Mouse (Mus musculus): ENCODE measurements around the gene Plac1. TPM values are rescaled to one million over a fixed set of nuclear protein-coding genes. Genes with fewer than 3 reads are reported as not detected.

Plac1 gene
- polyA plus RNA-seq, 1 experiment from 2014 or later, result 3.6 TPM

DNA sequence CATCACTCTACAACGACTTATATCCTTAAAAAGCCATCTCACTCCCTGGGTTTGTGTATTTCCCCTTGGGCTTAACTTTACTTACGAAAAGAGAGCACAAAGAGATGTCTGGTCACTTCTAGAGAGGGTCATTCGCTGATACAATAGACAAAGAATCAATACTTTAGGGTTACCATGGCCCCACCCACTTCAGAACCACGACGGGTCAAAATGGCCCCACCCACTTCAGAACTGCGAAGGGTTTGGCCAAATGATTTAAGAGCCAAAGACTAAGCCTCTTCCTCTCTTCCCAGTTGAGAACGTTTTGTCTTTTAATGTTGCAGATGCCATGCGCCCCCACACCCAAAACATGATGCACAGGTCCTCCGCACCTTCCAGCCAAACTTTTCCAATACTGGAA, 184.1 kb downstream of the Plac1 start:
- 12% methylated on average over 9 of the region's 9 CpGs for WGBS
- Histone ChIP-seq H3K27ac (ENCODE audit: low read depth, low read length) (peak overlapping the region; percentile 89), H3K4me2 (peak overlapping the region; percentile 70), H3K27me3 (replicated peaks; ENCODE audit: control insufficient read depth, insufficient read depth, low read length) (peaks cover 9% of the 10 kb centered on the region), H3K9ac (ENCODE audit: low read depth, low read length) (peak overlapping the region; percentile 83), H3K36me3 (ENCODE audit: control insufficient read depth, insufficient read depth, low read length) (no peaks in the 10 kb centered on the region), H3K4me3 (ENCODE audit: low read depth, low read length) (peak overlapping the region; percentile 68), H3K4me1 (replicated peaks; ENCODE audit: control insufficient read depth, insufficient read depth, low read length) (no peaks in the 10 kb centered on the region; the same call in 1 of the 2 replicates), H3K9me3 (ENCODE audit: control insufficient read depth, low read length) (no peaks in the 10 kb centered on the region)
- ATAC-seq (replicated peaks; ENCODE audit: low FRiP score) (no peak), DNase-seq (ENCODE audit: low spot score) (no peak)

DNA sequence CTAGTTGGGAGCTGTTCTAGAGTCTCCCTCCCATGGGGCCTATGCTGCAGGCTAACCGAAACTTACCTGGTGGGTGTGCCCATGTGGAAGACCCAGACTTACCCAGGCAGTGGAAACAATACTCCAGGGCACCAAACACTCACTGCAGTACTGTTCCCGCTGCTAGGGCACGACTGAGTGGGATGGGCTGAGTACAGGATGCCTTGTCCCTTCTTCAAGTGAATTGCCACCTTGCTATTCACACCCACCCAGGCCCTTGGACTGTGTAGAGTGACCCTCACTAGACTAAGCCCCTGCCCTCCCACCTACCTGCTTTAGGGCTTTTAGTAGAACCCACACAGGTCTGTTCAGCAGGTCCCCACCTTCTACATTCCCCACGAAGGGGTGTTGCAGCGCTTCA, 186.0 kb downstream of the Plac1 start:
- ATAC-seq (replicated peaks; ENCODE audit: low FRiP score) (no peak), DNase-seq (ENCODE audit: low spot score) (no peak)
- Histone ChIP-seq H3K9me3 (ENCODE audit: control insufficient read depth, low read length) (no peaks in the 10 kb centered on the region), H3K27ac (ENCODE audit: low read depth, low read length) (peak overlapping the region; percentile 25; the same call in 1 of the 2 replicates), H3K4me1 (replicated peaks; ENCODE audit: control insufficient read depth, insufficient read depth, low read length) (no peaks in the 10 kb centered on the region; the same call in 1 of the 2 replicates), H3K9ac (ENCODE audit: low read depth, low read length) (no peak overlapping the region), H3K36me3 (ENCODE audit: control insufficient read depth, insufficient read depth, low read length) (no peaks in the 10 kb centered on the region), H3K4me3 (ENCODE audit: low read depth, low read length) (no peak overlapping the region), H3K4me2 (peak overlapping the region; percentile 27), H3K27me3 (replicated peaks; ENCODE audit: control insufficient read depth, insufficient read depth, low read length) (peaks cover 5% of the 10 kb centered on the region; the same call in 1 of the 2 replicates)
- WGBS, result 70% methylated on average over 5 of the region's 5 CpGs

DNA sequence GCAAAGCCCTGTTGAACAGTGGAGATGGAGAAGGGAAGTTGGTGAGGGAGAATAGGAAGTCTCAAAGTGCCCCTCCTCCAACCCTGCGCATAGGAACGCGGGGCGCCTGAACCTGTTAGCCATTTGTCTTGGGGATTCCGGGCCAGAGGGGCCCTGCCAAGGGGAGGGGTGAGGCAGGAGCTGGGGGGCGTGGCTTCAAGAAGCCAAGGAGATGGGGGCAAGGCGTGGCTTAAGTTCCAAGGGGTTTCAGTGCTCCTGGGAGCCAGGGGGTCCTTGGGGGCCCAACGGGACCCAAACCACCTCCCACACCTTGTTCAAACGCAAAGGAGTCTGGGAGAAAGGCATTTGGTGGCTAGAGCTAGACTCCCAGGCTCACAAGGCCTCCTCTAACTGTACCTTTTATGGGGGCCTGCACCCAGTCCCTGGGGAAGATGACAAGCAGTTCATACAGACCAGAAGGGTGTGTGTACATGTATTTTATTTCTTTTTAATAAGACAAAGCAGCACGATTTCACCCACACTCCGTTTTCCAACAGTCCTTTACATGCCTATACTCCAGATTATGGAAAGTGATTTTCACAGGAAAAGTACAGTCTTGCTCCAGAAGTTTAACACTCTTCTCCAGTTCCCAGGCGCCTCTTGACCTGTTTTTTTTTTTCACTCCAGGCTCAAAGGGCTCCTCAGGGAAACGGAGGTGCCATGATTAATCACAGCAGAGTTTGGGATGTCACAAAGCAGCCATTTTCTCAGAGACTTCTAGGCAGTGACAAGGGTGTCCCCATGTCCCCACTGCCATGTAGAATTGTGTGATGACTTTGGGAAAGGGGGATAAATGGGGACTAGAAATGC, 187.0 kb downstream of the Plac1 start:
- Histone ChIP-seq H3K9ac (ENCODE audit: low read depth, low read length) (no peak overlapping the region), H3K4me1 (replicated peaks; ENCODE audit: control insufficient read depth, insufficient read depth, low read length) (no peaks in the 10 kb centered on the region; the same call in 1 of the 2 replicates), H3K4me3 (ENCODE audit: low read depth, low read length) (peak overlapping the region; percentile 29), H3K27ac (ENCODE audit: low read depth, low read length) (no peak overlapping the region; the same call in 1 of the 2 replicates), H3K4me2 (peak overlapping the region; percentile 58), H3K27me3 (replicated peaks; ENCODE audit: control insufficient read depth, insufficient read depth, low read length) (no peaks in the 10 kb centered on the region; the same call in 1 of the 2 replicates), H3K9me3 (ENCODE audit: control insufficient read depth, low read length) (no peaks in the 10 kb centered on the region), H3K36me3 (ENCODE audit: control insufficient read depth, insufficient read depth, low read length) (no peaks in the 10 kb centered on the region)
- WGBS, result 15% methylated on average over 11 of the region's 13 CpGs
- ATAC-seq (replicated peaks; ENCODE audit: low FRiP score) (peak; percentile 50), DNase-seq (ENCODE audit: low spot score) (peak; percentile 65)

DNA sequence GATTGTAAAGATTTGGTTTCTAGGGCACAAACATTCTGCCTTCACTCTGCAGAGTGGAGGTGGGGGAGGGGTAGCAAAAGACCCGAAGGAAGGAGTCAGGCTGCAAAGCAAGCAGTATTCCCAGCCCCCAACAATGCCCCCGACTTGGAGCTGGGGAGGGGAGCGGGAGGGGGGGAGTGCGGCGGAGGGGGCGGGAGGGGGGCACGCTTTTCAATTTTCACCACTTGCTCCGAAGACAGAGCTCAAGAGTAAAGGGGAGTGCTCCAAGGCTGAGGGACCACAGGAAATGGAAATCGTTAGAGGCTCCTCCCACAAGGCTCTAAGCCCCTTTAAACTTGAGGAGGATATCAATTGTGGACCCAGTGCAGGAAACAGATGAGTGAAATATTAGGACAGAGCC, 189.6 kb downstream of the Plac1 start:
- peak overlapping the region; percentile 57 for H3K4me2 ChIP-seq
- H3K4me3 ChIP-seq (ENCODE audit: low read depth, low read length), result peak overlapping the region; percentile 28
- H3K4me1 ChIP-seq (replicated peaks; ENCODE audit: control insufficient read depth, insufficient read depth, low read length), result no peaks in the 10 kb centered on the region; the same call in 1 of the 2 replicates
- ATAC-seq (replicated peaks; ENCODE audit: low FRiP score) (0 out of 2 replicates have a peak, but pooled peaks have one; percentile 16), DNase-seq (ENCODE audit: low spot score) (peak; percentile 37)
- no peaks in the 10 kb centered on the region for H3K27me3 ChIP-seq (replicated peaks; ENCODE audit: control insufficient read depth, insufficient read depth, low read length)
- H3K9me3 ChIP-seq (ENCODE audit: control insufficient read depth, low read length), result no peaks in the 10 kb centered on the region
- no peaks in the 10 kb centered on the region for H3K36me3 ChIP-seq (ENCODE audit: control insufficient read depth, insufficient read depth, low read length)
- no peak overlapping the region for H3K9ac ChIP-seq (ENCODE audit: low read depth, low read length)
- no peak overlapping the region; the same call in 1 of the 2 replicates for H3K27ac ChIP-seq (ENCODE audit: low read depth, low read length)
- WGBS, result 4% methylated on average over 9 of the region's 9 CpGs

DNA sequence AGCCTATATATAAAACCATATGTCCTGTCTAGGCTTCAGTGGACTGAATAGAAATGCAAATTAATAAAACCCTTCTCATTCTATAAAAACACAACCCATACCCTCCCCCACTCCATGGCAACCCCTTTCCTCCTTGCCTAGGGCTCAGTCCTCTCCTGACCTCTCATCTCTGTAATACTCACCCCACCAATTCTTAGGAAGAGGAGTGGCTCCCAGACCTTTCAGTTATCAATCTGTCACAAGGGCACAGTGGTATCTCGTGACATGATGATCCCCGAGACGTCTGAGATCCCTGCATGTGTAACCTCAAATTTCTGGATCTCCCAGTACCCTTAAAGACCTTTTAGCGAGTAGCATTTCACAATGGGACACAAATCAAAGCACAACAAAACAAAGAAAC, 190.7 kb downstream of the Plac1 start:
- DNase-seq (ENCODE audit: low spot score) (no peak), ATAC-seq (replicated peaks; ENCODE audit: low FRiP score) (no peak)
- H3K4me2 ChIP-seq, result no peak overlapping the region
- no peak overlapping the region for H3K4me3 ChIP-seq (ENCODE audit: low read depth, low read length)
- no peaks in the 10 kb centered on the region for H3K9me3 ChIP-seq (ENCODE audit: control insufficient read depth, low read length)
- 33% methylated on average over 4 of the region's 4 CpGs for WGBS
- no peaks in the 10 kb centered on the region; the same call in 1 of the 2 replicates for H3K4me1 ChIP-seq (replicated peaks; ENCODE audit: control insufficient read depth, insufficient read depth, low read length)
- no peak overlapping the region for H3K27ac ChIP-seq (ENCODE audit: low read depth, low read length)
- no peaks in the 10 kb centered on the region for H3K36me3 ChIP-seq (ENCODE audit: control insufficient read depth, insufficient read depth, low read length)
- H3K9ac ChIP-seq (ENCODE audit: low read depth, low read length), result no peak overlapping the region
- H3K27me3 ChIP-seq (replicated peaks; ENCODE audit: control insufficient read depth, insufficient read depth, low read length), result no peaks in the 10 kb centered on the region

DNA sequence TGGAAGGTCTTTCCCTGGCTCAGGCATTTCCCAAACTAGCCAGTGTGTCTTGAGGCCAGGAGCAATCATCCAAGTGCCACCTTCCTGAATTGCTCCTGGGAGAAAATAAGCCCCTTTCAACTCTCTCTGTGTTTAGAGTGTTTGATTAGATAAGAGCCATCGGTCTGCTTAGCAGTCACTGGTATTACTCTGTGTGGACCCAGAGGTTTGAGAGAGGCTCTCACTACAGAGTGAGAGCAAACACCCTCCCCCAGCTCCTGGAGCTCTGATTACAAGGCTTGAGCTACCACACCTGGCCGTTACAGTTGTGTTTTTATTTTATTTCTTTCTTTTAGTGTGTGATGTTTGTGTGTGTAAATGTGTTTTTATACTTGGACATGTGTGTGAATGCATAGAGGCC, 193.0 kb downstream of the Plac1 start:
- Histone ChIP-seq H3K4me1 (replicated peaks; ENCODE audit: control insufficient read depth, insufficient read depth, low read length) (no peaks in the 10 kb centered on the region; the same call in 1 of the 2 replicates), H3K4me2 (no peak overlapping the region), H3K27me3 (replicated peaks; ENCODE audit: control insufficient read depth, insufficient read depth, low read length) (no peaks in the 10 kb centered on the region), H3K36me3 (ENCODE audit: control insufficient read depth, insufficient read depth, low read length) (no peaks in the 10 kb centered on the region), H3K9ac (ENCODE audit: low read depth, low read length) (no peak overlapping the region), H3K9me3 (ENCODE audit: control insufficient read depth, low read length) (no peaks in the 10 kb centered on the region), H3K27ac (ENCODE audit: low read depth, low read length) (no peak overlapping the region), H3K4me3 (ENCODE audit: low read depth, low read length) (no peak overlapping the region)
- WGBS, result 23% methylated on average over 2 of the region's 2 CpGs
- DNase-seq (ENCODE audit: low spot score) (no peak), ATAC-seq (replicated peaks; ENCODE audit: low FRiP score) (peak; percentile 54; the same call in 1 of the 2 replicates)

DNA sequence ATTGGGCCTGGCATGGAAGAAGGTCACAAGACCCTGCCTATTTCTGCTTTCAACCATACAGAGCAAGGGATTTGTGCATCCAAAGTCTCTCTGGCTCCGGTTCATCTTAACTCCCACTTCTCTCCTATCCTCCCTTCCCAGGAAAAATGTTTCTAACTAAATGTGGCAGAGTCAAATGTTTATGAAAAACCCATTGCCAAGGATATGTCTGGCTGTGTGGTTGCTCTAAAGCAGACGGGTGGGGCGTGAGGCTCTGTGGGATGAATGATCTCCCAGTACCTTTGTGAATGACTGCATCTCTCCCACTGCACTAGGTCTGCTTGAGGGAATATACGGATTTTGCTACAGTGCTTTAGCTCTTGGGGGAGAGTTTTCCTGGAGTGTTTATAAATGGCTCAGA, 193.9 kb downstream of the Plac1 start:
- Histone ChIP-seq H3K27ac (ENCODE audit: low read depth, low read length) (no peak overlapping the region), H3K9ac (ENCODE audit: low read depth, low read length) (no peak overlapping the region), H3K4me3 (ENCODE audit: low read depth, low read length) (no peak overlapping the region), H3K4me1 (replicated peaks; ENCODE audit: control insufficient read depth, insufficient read depth, low read length) (no peaks in the 10 kb centered on the region; the same call in 1 of the 2 replicates), H3K4me2 (no peak overlapping the region), H3K9me3 (ENCODE audit: control insufficient read depth, low read length) (no peaks in the 10 kb centered on the region), H3K36me3 (ENCODE audit: control insufficient read depth, insufficient read depth, low read length) (no peaks in the 10 kb centered on the region), H3K27me3 (replicated peaks; ENCODE audit: control insufficient read depth, insufficient read depth, low read length) (no peaks in the 10 kb centered on the region)
- ATAC-seq (replicated peaks; ENCODE audit: low FRiP score) (no peak), DNase-seq (ENCODE audit: low spot score) (no peak)
- 55% methylated on average over 4 of the region's 4 CpGs for WGBS

DNA sequence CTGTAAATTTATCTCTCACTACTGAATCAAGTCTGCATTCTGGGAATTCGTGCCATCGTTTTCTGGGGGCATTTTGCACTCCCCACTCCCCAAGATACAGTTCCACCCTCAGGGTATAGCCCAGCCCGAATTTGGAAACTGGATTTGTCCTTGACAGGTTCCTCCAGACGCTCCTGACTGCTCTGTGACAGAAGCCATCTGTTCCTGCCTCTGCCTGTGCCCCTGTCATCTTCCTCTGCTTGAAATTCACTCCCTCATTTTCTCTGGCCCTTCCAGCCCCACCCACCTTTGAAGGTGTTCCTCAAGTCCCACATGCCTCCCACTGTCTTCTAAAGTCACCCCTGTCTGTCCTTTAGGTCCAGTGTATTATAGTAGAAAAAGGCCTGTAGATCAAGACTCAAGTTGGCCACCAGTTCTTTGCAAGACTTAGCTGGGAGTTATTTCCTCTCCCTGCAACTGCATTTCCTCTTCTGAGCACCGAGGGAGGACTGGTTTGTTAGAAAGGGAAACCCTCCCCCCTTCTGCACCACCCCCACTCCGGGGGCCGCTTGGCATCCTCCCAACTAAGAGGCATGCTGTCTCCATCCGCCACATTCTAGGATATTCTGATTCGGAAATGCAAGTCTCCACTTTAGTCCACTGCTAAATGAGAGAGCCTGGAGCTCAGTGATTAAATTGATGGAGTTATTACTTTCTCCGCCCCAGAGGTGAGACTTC, 194.6 kb downstream of the Plac1 start:
- no peak for DNase-seq (ENCODE audit: low spot score)
- H3K9me3 ChIP-seq (ENCODE audit: control insufficient read depth, low read length), result no peaks in the 10 kb centered on the region
- no peak for ATAC-seq (replicated peaks; ENCODE audit: low FRiP score)
- H3K9ac ChIP-seq (ENCODE audit: low read depth, low read length), result no peak overlapping the region
- no peaks in the 10 kb centered on the region for H3K27me3 ChIP-seq (replicated peaks; ENCODE audit: control insufficient read depth, insufficient read depth, low read length)
- no peak overlapping the region for H3K4me2 ChIP-seq
- H3K4me1 ChIP-seq (replicated peaks; ENCODE audit: control insufficient read depth, insufficient read depth, low read length), result no peaks in the 10 kb centered on the region; the same call in 1 of the 2 replicates
- H3K4me3 ChIP-seq (ENCODE audit: low read depth, low read length), result no peak overlapping the region
- H3K27ac ChIP-seq (ENCODE audit: low read depth, low read length), result peak overlapping the region; percentile 2; the same call in 1 of the 2 replicates
- 35% methylated on average over 10 of the region's 10 CpGs for WGBS
- H3K36me3 ChIP-seq (ENCODE audit: control insufficient read depth, insufficient read depth, low read length), result no peaks in the 10 kb centered on the region

Data from liver, embryonic 11.5 days (tissue).